Mouse (Mus musculus) monocyte, adult 2 months (primary cell): Measurements from ENCODE around the gene Cysrt1.
A peak's percentile ranks its signal among the peaks of the same experiment; 100 is the strongest.

Source experiments
- DNase-seq, 2 experiments: peaks; one replicate each; pipeline ENCODE4 v3.0.0; 2022; ENCODE audit warnings: low spot score in 2 of 2, low read depth in 1 of 2

Cysrt1 gene

GRCm38 (mm10) chr2:25214444-25214843 is 27.8 kb downstream of the Cysrt1 start, which contains the start of gene Stpg3:
Gene Stpg3 (minus strand): TSS chr2:25214637.
- DNase-seq = no peak

- no peak for DNase-seq
Measured at GRCm38 (mm10) chr2:25213266-25213865, 28.9 kb downstream of the Cysrt1 start.

- peak; percentile 80 to 83 for DNase-seq
Measured at GRCm38 (mm10) chr2:25211121-25211670, 31.1 kb downstream of the Cysrt1 start, which contains the start of gene Nelfb. Gene Nelfb (minus strand): TSS chr2:25211489.

- DNase-seq = no peak
Measured at GRCm38 (mm10) chr2:25210686-25211085, 31.6 kb downstream of the Cysrt1 start.

DNA sequence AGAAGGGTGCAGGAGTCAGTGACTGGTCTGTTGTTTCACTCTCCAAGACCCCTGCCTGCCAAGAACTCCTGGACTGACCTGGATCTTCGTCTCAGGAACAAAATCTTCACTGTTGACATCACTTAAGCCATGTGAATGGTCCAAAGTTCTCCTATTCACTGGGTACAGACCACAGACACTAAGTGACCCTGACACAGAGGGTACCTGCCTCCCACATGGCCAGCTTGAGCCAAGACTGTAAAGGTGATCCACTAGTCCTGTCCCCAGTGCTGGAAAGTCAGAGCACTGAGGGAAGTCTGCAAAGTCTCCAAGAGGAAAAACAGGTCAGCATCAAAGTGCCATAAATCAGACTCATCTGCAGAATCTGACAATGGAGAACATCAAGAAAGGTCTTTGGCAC is 34.7 kb downstream of the Cysrt1 start:
- no peak for DNase-seq

DNA sequence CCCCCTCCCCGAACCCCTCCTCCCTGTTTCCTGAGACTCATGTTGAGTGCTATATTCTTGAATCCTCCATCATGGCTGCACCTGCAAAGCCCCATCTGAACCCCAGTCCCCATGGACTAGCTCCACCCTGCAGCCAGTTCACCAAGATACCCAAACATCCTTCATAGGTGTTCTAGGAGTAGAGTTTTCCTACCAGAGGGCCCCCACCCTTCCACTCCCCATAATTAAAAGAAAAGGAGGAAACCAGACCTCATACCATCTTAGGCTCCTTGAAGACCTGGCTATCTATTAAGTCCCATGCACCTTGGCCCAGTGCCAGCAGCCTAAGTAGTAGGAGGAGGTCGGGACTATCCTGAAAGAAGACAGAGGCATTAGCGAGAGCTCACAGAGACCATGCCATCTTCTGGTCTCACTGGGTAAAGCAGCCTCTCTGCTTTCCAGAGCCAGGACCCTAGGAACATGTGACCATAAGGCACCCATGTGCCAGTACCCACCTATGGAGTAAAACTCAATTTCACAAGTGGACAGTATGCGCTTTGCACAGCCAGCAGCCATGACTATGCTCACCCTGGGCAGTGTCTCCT is 38.5 kb downstream of the Cysrt1 start:
- no peak for DNase-seq

- no peak for DNase-seq
Measured at GRCm38 (mm10) chr2:25200631-25201030, 41.6 kb downstream of the Cysrt1 start.

GRCm38 (mm10) chr2:25197946-25198345 is 44.3 kb downstream of the Cysrt1 start:
- no peak for DNase-seq

GRCm38 (mm10) chr2:25197191-25197590 is 45.1 kb downstream of the Cysrt1 start:
- no peak for DNase-seq

GRCm38 (mm10) chr2:25196172-25196954 is 45.9 kb downstream of the Cysrt1 start, which contains the start of gene Tor4a:
Gene Tor4a (minus strand): TSS chr2:25196886.
- DNase-seq = peak in 1 of 2 experiments; percentile 49

- peak in 1 of 2 experiments; percentile 64 for DNase-seq
Measured at GRCm38 (mm10) chr2:25195211-25196156, 46.8 kb downstream of the Cysrt1 start.

GRCm38 (mm10) chr2:25194486-25195171 is 47.6 kb downstream of the Cysrt1 start:
- no peak for DNase-seq

GRCm38 (mm10) chr2:25194006-25194405 is 48.2 kb downstream of the Cysrt1 start:
- DNase-seq = no peak

- DNase-seq = peak; percentile 63 to 72
Measured at GRCm38 (mm10) chr2:25193330-25193770, 48.9 kb downstream of the Cysrt1 start.
